Mouse (Mus musculus) left cerebral cortex, adult 18-20 months (tissue): ENCODE results near the gene Lef1. TPM values are rescaled to one million over a fixed set of nuclear protein-coding genes. Genes with fewer than 3 reads are reported as not detected.

Experiments used
- DNase-seq, 2 experiments: peaks; one replicate each; pipeline ENCODE4 v3.0.0; 2021 to 2022; ENCODE audit warnings: low spot score in 2 of 2, mixed read lengths in 1 of 2
- total RNA-seq, 2 experiments: library from RNA; stranded (reverse); gene quantifications; 2 replicates each; pipeline ENCODE4 v1.2.3; 2021

Gene Lef1
- total RNA-seq, 2 experiments from 2014 or later, result 5.5 to 5.7 TPM

GRCm38 (mm10) chr3:131139345-131140090 is 29.2 kb downstream of the Lef1 start:
- DNase-seq, result no peak

DNA sequence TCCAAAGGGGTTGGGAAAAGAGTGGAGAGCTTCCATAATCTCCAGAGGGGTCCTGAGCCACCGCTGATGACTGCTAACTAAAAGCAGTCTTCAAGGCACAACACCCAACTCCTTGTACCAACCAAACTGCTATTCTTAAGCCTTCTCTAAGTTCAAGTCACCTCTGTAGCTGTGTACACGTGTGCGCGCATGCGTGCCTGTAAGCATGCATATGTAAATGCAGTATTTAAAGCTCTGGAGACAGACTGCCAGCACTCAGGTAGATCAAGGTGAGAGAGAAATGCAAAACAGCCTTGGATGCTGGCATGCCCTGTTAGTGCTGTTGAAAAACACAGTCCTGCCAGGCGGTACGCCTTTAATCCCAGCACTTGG is 29.8 kb downstream of the Lef1 start:
- no peak for DNase-seq

DNA sequence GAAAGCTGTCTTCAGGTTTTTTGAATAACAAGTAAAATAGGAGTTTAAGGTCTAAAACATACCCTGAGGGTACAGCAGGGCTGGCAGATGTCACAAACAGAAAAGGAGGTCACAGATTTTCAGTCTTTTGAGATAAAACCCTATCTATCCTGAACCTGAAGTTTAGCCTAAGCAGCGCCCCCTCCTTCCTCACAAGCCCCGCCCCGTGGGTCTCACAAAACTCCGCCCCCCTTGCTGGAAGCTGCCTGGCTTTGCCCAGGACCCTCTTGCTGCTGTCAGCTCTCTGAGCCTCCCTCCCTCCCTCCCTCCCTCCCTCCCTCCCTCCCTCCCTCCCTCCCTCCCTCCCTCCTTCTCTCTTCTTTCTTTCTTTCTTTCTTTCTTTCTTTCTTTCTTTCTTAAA is 31.3 kb downstream of the Lef1 start:
- no peak for DNase-seq

DNA sequence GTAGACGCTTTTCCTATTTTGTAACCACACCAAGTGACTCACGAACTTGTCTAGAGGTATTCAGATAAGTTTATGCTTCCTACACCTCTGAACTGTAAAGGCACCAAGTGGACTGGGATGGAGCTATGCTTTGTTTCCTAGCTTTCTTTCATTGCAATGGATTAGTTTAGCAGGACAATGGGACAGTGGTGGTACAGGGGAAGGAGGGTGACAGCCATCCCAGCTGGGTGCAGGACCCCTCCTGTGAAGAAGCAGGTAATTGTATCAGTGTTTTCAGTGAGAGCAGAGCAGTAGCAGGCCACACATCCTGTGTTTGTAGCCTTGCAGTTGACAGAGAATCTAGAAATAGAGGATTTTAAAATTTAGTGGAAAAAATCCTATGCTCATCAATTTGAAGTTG is 34.0 kb downstream of the Lef1 start:
- DNase-seq, result no peak

DNA sequence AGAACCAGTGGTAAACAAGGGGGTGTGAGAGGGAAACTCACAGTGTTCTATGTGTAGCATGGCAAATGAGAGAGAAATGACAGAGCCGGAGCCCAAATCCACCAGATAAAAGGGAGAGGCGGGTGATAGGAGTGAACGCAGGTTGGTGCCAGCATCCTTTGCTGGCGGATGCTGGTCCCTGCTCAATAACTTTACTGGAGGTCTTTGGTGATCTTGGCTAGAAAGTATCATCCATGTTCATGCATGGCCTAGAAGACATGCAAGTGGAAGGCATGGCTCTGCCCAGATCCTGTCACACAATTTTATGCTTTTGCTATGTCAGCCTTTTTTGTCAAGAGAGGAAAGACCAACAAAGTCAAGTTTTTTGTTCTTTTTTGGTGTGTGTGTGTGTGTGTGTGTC is 42.6 kb downstream of the Lef1 start:
- no peak for DNase-seq

GRCm38 (mm10) chr3:131153896-131154295 is 43.6 kb downstream of the Lef1 start:
- no peak for DNase-seq

DNA sequence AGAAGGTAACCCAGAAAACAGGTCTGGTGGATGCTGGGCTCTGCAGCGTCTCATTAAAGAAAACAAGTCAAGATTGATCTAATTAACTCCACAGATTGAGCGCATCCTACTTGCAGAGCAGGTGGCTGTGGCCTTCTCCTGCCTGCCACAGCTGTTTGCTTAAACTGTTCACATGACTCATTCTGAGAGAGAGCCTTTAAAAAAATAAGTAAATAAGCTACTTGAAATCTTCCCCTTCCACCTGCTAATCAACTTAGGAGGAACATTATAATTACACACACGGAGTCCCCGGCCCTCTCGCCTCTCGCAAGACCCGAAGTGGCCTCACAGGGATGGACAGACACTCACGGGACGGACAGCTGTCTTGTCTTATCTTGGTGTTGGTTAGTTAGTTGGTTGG is 44.3 kb downstream of the Lef1 start:
- no peak for DNase-seq

GRCm38 (mm10) chr3:131155066-131155465 is 44.8 kb downstream of the Lef1 start:
- DNase-seq, result no peak

DNA sequence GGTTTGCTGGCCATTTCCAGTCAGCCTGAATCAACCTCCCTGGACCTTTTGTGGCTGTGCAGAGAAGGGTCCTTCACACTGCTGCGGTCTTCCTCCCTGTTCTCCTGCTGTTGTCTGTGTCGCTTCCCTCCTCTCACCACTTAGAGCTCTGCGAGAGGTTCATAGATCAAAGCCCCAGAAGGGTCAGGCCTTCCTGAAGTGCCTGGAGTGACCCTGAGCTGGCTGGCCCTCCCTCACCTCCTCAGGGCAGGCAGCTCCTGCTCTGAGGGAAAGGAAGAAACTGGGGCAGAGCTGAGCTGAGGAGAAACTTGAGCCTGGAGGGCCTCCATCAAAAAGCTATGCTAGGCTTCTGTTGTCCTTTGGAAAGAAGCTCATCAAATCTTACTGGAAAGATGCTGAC is 45.4 kb downstream of the Lef1 start:
- no peak for DNase-seq

DNA sequence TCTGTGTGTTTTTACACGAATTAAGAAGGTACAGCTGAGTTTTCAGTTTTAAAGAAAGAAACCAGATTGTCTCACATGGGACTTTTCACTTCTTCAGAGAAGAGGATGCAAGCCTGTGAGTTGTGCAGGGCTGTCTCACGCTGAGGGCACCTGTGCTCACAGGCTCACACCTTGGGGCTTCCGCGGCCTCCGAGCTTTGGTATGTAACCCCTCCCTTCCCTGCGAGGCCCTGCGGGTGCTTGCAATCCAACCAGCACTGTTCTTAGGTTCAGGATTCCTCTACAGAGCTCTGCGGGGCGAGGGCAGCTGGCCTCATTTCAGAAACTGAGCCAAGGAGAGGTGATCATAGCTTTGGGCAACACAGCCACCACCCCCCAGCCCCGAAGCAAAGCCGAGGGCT is 46.1 kb downstream of the Lef1 start:
- no peak for DNase-seq

GRCm38 (mm10) chr3:131157471-131157870 is 47.2 kb downstream of the Lef1 start:
- no peak for DNase-seq

GRCm38 (mm10) chr3:131159204-131159760 is 49.0 kb downstream of the Lef1 start:
- no peak for DNase-seq

- no peak for DNase-seq
Measured at GRCm38 (mm10) chr3:131159881-131160615, 49.8 kb downstream of the Lef1 start.

DNA sequence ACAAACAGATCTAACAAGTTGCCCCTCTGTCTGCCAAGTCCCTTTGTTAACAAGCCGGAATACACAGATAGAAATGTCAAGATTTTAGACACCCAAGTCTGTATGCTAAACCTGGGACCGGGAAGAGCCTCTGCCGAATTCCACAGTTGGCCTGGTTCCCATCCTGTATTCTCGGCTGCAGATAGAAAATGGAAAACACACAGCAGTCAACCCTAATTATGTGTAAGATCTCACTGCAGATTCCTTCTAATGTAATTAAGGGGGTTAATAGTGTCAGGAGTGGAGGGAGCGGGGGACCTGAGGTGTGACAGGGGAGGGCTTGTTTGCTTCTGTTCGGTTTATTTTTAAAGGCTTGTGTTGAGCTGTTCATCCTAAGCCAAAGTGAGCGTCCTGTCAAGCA is 50.6 kb downstream of the Lef1 start:
- no peak for DNase-seq

DNA sequence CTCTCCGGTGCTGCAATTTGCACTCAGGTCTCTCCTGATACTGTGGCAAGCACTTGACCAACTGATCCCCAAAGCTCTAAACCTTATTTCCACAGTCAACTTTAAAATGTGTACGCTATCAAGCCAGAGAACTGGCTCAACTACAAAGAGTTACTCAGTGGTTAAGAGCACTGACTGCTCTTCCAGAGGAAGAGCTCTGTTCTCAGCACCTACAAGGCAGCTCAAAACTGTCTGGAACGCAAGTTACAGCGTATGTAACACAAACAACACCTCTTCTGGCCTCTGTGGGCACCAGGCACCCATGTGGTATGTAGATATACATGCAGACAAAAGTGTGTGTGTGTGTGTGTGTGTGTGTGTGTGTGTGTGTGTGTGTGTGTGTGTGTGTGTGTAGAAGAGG is 57.5 kb downstream of the Lef1 start:
- DNase-seq, result no peak

DNA sequence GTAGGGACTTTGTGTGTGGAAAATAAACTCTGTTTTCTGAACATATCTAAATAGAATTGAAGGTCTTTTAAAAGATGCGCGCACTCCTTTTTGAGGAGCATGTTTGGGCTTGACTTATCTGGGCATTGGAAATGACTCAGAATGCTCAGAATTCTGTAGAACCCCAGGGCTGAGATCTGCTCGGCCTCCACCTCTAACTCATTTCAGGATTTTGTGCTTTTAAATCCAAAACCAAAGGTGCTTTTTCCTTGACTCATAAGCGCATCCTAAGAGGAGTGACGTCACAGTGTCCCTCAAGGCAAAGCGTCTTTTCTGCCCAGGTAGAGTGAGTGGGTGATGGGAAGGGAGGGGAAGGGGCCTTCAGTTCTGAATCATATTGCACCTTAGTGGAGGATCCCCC is 58.9 kb downstream of the Lef1 start:
- no peak for DNase-seq

- no peak for DNase-seq
Measured at GRCm38 (mm10) chr3:131170099-131170643, 59.9 kb downstream of the Lef1 start.

- DNase-seq, result no peak
Measured at GRCm38 (mm10) chr3:131171292-131171960, 61.2 kb downstream of the Lef1 start.

DNA sequence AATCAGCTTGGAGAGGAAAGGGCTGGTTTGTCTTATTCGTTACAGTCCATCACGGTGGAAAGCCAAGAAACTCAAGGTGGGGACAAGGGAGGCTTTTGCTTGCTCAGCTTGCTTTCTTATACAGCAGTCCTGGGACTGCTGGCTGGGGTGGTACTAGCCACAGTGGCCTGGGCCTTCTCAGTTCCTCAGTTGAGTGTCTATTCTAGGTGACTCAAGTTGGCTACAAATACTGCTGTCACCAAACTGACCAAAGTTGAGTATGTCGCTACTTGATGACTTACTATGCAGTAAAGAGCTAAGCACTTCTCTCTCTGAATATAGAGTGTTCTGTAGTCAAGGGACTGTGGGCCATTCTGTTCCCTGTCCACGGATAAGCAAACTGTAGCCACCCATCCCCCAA is 62.0 kb downstream of the Lef1 start:
- DNase-seq, result no peak

GRCm38 (mm10) chr3:131181006-131181405 is 70.7 kb downstream of the Lef1 start:
- DNase-seq, result no peak

GRCm38 (mm10) chr3:131182158-131182557 is 71.9 kb downstream of the Lef1 start:
- no peak for DNase-seq

DNA sequence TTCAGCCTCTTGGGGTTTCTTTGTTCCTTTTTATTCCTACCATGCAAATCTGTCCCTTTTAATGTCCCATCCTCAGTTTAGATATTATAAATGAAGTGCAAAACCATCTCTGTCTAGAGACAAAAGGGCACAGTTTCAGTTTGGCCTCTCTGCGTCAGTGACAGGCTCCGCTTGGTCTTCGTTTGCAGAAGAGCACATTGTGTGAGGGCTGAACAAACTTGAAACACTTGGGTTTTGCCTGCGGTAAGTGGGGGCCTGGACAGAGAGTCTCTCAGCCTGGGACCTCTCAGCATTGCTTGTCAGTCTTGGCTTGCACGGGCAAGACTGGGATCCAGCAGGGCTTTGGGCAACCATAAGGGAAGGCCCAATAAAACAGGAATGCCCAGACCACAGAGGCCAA is 75.9 kb downstream of the Lef1 start:
- DNase-seq, result no peak
